Mouse (Mus musculus): ENCODE data around the gene Atp8a2. TPM values are rescaled to one million over a fixed set of nuclear protein-coding genes. Genes with fewer than 3 reads are reported as not detected.

The Atp8a2 gene
- polyA plus RNA-seq, 1 experiment, result not detected

DNA sequence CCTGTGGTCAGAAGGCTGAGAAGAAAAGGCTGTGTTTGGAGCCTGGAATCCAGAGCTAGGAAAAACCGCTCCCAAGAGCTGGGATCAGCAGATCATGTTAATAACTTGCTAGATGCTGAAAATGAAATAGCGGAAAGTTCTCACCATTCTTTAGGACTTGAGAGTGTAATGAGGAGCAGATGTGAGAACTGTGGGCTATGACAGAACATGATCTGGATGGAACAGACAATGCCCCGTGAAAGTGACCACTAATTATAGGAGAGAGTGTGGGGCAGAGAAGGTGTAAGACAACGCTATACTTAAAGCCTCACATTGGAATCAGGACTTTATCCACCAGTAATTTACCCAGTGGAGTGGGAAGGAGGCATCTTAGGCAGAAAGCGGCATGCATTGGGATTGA is 455.2 kb downstream of the Atp8a2 start:
- TF ChIP-seq GATA1 (IDR thresholded peaks at IDR 0.05; ENCODE audit: low read length), result no peak

DNA sequence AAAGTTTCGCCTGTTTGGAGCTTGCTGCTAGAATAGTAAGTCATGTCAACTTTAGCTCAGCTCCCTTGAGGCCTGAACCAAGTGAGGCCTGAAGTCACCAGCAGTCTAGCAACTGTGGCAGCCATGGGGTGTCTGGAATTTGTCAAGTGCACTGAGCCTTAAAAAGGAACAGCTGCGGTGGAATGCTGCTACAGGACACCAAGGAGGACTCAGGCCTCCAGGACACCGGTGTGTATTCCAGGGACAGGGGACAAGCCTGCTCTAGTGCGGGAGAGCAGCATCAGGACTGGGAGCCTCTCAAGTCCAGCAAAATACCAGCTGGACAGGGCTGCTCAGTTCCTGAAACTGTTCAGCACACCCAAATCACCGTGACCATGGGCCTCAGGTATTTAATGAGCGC is 457.5 kb downstream of the Atp8a2 start:
- TF ChIP-seq GATA1 (IDR thresholded peaks at IDR 0.05; ENCODE audit: low read length), result no peak

DNA sequence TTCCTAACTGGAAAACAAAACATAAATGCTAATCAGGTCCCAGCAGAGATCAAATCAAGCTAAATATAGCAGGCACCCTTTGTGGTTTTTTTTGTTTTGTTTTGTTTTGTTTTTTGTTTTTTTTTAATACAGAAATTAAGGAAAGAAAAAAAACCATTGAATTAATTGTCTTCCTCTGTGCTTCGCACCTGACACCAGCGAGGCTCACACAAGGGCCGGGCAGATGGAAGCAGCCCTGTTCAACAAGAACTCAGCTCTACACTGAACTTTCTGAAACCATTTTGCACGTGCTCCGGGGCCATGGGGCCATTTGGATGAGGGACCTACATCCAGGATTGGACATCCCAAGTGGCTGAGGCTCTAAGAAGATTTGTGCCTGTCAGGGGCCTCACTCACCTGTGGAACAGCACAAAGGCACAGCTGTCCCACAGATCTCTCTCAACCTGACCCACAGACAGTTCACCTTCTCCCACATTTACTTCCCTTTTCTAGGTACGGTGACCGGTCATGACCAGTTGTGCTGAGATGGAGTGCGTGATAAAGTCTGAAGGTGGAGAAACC is 459.2 kb downstream of the Atp8a2 start:
- TF ChIP-seq GATA1 (IDR thresholded peaks at IDR 0.05; ENCODE audit: low read length), result no peak

DNA sequence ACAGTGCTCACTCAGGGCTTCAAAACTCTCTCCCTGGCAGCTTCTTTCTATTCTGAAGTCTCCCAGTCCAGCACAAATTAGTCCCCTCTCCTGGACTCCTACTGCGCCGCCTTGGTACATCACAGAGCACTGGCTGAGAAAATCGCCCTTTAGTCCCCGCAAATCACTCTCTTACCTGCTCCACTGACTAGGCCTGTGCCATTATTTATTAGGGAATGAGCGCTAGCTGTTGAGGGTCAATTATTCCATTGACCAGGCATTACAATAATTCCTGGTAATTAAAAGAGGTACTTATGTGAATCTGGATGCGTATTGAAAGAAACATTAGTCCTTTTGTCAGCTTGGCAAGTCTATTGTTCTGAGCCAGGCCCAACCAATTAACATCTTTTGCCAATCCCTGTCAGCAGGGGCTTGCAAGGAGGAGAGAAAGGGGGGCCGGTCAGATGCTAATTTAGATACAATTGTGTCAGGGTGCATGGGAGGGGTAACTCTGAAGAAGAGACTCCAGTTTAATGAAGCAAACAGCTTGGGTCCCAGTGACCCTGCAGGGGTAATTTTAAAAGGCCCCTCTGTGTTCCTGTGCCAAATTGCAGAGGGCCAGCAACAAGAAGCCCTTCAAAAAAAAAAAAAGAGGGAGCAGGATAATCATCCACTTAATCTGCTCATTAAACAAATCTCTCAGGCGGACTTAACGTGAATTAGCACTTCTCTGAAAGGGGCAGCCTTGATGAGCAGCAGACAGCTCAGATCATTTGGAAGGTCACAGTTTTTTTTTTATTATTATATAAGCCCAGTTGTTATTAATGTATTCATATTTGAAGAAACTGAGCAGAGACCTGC is 459.9 kb downstream of the Atp8a2 start:
- no peak for TF ChIP-seq GATA1 (IDR thresholded peaks at IDR 0.05; ENCODE audit: low read length)

DNA sequence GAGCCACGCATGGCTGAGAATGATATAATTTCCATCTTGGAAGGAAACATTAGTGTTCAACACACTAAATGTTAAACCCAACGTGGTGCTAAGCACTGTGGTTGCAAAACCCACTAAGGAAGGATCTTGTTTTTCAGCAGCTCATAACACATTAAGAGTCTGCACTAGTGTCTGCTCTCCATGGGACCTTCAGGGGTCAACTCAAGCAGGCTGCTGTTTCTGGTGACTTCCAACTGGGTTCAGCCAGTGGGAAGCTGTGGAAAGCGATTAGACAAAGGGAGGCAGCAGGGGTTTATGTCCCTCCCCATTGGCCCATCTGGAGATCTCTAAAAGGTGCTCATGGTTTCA is 467.0 kb downstream of the Atp8a2 start:
- no peak for TF ChIP-seq GATA1 (IDR thresholded peaks at IDR 0.05; ENCODE audit: low read length)

DNA sequence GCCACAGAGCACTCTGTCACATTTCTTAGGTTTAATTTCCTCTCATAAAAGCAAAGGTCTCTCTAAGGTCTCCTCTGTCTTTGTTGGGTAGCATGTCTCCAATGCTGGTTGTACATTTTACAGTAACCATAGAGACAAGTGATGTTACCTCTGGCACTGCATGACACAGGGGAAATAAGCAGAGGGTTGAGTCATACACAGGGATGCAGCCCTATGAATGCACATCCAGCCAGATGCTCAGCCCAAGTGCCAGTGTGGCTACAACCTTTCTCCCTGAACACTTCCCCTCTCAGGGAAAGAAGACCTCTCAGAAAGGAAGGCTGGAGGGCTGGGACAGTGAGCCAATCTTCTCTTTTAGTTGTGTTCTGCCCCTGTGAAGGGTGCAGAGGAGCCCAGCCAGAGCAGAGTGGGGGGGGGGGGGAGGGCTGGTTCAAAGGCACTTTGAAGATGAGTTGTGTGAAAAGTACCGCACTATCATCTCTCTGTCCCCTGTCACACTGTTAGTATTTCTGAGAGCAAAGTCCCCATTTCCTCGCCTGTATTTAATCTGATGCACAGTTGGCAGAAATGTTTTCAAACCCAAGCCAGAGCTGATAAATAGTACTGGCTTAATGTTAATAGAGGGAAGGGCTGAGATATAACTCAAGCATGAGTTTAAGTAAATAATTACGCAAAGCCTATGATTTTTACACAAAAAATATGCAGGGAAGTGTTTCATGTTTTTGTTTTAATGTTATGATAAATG is 467.5 kb downstream of the Atp8a2 start:
- TF ChIP-seq GATA1 (IDR thresholded peaks at IDR 0.05; ENCODE audit: low read length), result no peak

DNA sequence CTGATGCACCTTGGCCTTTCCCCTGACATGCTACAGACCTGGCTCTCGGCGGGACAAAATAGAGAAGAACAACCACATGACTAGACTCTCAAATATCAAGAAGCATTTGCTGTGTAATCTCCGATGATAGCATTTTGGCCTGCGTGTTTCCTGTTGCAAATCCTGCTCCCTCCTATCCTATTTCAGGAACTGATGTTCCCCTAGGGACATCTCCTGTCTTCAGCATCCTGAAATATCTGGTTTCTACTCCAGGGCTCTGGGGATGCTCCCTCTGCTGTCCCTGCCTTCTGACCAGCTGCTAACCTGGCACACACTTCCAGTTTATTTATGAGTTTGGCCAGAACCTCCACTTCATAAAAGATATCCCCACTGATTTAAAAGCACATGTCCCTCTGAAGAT is 470.0 kb downstream of the Atp8a2 start:
- TF ChIP-seq GATA1 (IDR thresholded peaks at IDR 0.05; ENCODE audit: low read length), result no peak

DNA sequence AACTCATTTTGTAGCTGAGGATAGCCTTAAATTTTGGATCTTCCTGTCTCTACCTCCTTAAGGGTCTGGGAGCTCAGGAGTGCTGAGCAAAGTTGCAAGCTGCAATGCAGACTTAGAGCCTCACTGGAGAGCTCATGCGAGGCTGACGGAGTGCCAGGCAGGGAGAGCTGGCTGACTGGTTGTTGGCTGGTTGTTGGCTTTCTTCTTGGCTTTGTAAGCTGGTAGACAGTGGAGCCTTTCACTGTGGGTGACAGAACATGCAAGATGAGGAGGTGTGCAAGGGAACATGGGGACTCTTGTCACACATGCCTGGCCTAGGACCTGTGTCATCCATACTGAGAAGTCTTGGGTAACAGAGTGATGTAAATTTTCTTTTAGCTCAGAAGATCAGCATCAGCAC is 473.8 kb downstream of the Atp8a2 start:
- TF ChIP-seq GATA1 (IDR thresholded peaks at IDR 0.05; ENCODE audit: low read length), result no peak

DNA sequence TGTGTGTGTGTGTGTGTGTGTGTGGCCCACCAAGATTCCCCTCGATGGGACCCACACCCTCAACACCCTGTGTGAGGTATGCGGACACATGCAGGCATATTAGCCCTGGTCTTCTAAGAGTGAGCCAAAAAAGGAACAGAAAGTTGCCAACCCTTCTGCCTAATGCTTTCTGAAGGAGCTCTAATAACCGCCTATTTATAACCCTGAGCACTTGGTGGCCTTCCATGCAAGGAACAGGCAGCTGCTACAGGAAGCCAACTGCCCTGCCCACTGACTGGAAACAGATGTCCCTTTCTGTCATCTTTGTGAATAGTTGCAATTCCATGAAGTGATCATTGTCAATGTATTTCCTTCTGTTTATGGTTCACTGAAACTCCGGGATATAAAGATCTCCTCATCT is 475.0 kb downstream of the Atp8a2 start:
- no peak for TF ChIP-seq GATA1 (IDR thresholded peaks at IDR 0.05; ENCODE audit: low read length)

DNA sequence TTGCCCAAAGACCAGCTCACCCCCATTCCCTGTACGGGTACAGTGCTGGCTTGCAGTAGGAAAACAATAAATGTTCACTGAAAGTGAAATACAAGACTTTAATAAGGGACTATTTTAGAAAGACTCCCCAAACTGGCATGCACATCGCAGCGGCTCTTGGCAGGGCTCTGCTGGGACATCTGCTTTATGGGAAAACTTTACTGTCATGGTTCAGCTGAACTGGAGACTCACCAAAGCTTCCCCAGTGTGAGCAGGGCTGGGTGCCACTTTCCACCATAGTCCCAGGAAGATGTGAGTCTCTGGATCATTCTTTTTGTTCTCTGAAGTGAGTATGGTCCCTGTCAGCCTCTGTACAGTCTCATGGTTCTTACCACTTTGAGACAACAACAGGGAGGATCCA is 475.6 kb downstream of the Atp8a2 start:
- TF ChIP-seq GATA1 (IDR thresholded peaks at IDR 0.05; ENCODE audit: low read length), result no peak

DNA sequence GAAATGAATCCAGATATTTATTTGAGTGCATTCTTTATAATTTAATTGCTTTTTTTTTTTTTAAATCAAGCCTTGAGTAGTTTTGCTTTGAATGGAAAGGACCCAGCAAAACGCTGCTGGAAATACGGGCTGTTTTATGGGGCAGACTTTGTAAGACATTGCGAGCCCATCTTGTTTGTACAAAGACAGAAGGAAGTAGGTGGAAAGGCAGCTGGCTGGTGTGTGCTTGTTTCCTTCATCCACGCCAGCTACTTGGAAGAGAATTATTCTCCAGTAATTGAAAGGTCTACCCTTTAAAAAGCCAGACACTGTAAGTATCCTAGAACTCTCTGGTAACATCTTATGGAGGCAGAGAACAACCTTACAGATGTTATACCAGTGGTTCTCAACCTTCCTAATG is 476.6 kb downstream of the Atp8a2 start:
- no peak for TF ChIP-seq GATA1 (IDR thresholded peaks at IDR 0.05; ENCODE audit: low read length)

DNA sequence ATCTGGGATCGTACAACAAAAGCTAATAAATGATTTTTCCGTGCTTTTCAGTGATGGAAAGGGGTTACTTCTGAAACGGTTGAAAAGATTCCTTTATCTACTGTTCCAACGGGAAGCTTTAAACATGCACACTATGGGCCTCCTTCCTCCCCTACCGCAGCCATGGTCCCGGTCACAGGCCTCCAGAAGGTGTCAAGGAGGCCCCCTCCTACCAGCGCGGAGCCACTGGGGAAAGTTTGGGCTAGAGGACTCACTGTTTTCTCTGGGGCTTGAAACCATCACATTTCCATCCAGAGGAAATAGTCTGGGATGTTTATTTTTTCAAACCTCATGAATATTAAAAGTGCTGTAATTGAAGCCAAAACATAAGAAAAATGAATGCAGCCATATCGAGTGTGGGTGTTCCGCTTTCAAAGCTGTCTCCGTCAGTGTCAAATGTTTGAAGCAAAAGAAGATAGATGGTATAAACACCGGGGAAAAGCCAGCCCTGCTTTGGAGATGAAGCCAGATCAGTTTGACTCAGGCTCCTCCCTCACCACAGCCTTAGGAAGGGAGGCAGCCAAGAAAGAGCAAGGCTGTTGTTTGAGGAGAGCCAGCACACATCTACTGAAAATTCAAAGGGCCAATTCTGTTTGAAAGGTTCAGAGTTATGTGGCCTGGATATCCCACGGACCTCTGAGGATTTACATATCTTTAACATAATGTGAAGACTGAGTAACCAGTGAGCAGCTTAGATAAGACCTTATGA is 481.1 kb downstream of the Atp8a2 start:
- TF ChIP-seq GATA1 (IDR thresholded peaks at IDR 0.05; ENCODE audit: low read length), result no peak

DNA sequence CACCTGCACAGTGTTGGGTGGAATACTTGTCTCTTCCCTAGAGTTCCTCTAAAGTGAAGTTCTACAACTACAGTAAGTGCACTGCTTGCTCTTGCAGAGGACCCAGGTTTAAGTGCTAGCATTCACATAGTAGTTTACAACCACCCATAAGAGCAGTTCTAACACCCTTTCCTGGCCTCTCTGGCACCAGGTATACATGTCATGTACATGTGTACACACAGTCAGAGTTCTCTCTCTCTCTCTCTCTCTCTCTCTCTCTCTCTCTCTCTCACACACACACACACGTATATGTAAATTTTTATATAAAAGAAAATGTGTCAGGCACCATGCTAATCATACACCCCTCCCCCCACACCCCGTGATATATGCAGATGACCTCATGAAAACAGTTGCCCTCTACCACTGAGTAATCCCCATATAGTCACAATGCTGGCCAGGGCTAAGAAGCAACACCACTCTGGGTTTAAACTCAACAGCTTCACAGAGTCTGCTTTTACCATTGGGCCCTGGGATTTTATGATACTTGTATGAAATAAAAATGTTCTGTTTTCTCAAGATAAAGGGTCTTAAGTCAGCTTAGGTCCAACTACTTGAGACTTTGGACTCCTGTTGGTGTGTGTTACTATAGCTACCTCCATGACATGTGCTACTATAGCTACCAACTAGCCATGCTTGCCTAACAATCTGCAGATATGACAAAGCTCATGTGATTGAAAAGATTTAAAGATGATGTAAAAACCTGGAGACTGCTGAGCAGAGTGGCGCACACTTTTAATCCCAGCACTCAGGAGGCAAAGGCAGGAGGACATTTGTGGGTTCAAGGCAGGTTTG is 487.3 kb downstream of the Atp8a2 start:
- TF ChIP-seq GATA1 (IDR thresholded peaks at IDR 0.05; ENCODE audit: low read length), result no peak

DNA sequence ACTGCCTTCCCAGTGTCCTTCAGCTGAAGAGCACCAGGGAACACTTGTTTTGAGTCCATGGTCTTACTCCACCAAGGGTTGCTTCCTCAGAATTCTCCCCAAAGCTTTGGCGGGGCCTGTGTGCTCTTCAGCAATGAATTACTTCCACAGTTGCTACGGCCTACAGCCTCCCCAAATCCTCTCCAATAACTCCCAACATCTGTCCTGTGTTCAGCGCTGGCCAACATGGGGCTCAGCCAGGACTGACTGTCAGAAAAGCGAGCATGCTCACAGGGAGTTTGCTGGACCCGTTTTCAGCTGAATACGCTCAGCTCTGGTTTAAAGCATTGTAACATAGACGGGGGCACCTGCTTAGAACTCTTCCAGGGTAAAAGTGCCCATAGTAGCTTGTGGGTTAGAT is 489.0 kb downstream of the Atp8a2 start:
- TF ChIP-seq GATA1 (IDR thresholded peaks at IDR 0.05; ENCODE audit: low read length), result no peak
